11 mouse cellular contexts compared by ENCODE assay signal in the genomic region with DNA sequence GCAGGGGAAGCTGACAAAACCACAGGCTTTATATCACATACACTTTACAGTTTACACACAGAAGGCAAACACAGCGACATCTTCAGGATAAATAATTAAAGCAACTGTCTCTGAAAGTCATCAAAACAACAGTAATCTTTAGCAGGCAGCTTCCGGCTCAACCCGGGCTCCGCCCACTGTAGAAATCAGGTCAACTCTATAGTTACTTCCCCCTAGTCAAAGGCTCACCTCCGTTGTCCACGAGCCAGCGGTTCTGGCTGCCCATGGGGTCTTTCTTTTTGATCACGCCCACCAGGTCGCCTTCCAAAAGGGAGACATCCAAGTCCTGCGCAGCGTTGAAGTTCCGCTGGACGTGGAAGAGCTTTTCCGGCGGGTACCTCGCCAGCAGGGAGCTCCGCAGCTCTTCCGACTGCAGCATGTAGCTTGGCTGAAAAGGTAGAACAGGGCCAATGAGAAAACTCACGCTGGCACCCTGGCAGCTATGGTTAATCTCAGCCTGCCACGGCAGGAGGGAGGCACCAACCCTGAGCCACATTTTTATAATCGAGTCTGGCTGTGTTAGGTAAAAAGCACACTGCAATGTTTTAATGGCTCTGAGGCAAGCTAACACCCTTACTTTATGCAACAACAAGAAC.
A peak's percentile ranks its signal among the peaks of the same experiment; 100 is the strongest.
DNase-seq lines count a peak whose midpoint lies in the region; ATAC-seq lines count a peak whose summit lies in the region.
"Had no signal": no experiment of that assay in that cellular context is flagged by ENCODE, and none has a peak within 500 bp of the region (broad histone marks: within the 10 kb centered on the region; RNA-seq: fewer than 3 reads in every experiment).

No protein-coding gene starts in this region.

- WGBS in kidney, embryonic 14.5 days = 91% methylated on average over 21 of the region's 21 CpGs

- no peak for ATAC-seq in kidney, embryonic 14.5 days (ENCODE audit: low FRiP score, low TSS enrichment)

- no peaks in the 10 kb centered on the region for H3K27me3 ChIP-seq in kidney, embryonic 14.5 days (ENCODE audit: control insufficient read depth, insufficient read depth, low read length)
- H3K27me3 ChIP-seq: embryonic facial prominence, embryonic 15.5 days had no signal

- H3K9me3 ChIP-seq in kidney, embryonic 14.5 days (ENCODE audit: control insufficient read depth, low read length) = no peaks in the 10 kb centered on the region
- H3K9me3 ChIP-seq: embryonic facial prominence, embryonic 15.5 days had no signal

- H3K4me3 ChIP-seq in kidney, embryonic 14.5 days (ENCODE audit: low read length) = no peak overlapping the region
- H3K4me3 ChIP-seq: embryonic facial prominence, embryonic 15.5 days had no signal

- DNase-seq in kidney, adult 11 months = peak; percentile 21
- DNase-seq in R1 (ENCODE audit: low read depth, low spot score) = peak; percentile 79
- DNase-seq in cerebellum, postnatal 25 days = peak; percentile 58 to 64
- peak; percentile 9 to 19 for DNase-seq in thymus, adult 18-20 months
- no peak for DNase-seq in lung, postnatal 4 days
- DNase-seq in urinary bladder, adult 18-20 months (ENCODE audit: low spot score in 2 of 2) = no peak
- no peak for DNase-seq in frontal cortex, postnatal 10 days (ENCODE audit: low spot score in 2 of 2)
- DNase-seq: left cerebral cortex, postnatal 4 days had no signal

- H3K36me3 ChIP-seq in kidney, embryonic 14.5 days (ENCODE audit: control insufficient read depth, insufficient read depth, low read length) = peaks cover 91% of the 10 kb centered on the region

- H3K4me2 ChIP-seq in kidney, embryonic 14.5 days (replicated peaks; ENCODE audit: low read depth, low read length) = no peak overlapping the region
- H3K4me2 ChIP-seq: embryonic facial prominence, embryonic 15.5 days; hindbrain, embryonic 14.5 days had no signal

- H3K9ac ChIP-seq in kidney, embryonic 14.5 days (ENCODE audit: low read depth, low read length) = no peak overlapping the region
- H3K9ac ChIP-seq: embryonic facial prominence, embryonic 15.5 days; hindbrain, embryonic 14.5 days had no signal

- no peak overlapping the region for H3K27ac ChIP-seq in kidney, embryonic 14.5 days (ENCODE audit: low read depth, low read length)
- H3K27ac ChIP-seq: embryonic facial prominence, embryonic 15.5 days; hindbrain, embryonic 14.5 days had no signal

- no peaks in the 10 kb centered on the region for H3K4me1 ChIP-seq in kidney, embryonic 14.5 days (ENCODE audit: control insufficient read depth, insufficient read depth, low read length)
- H3K4me1 ChIP-seq: embryonic facial prominence, embryonic 15.5 days had no signal

Comparison
In these comparisons a context has a peak if more than half of its experiments do, and no peak if none do; other contexts are left out.
1. DNase-seq: peak in kidney, adult 11 months (single experiment), R1 (single experiment), cerebellum, postnatal 25 days (2 of 2) and thymus, adult 18-20 months (2 of 2); none in lung, postnatal 4 days (0 of 2), urinary bladder, adult 18-20 months (0 of 2) and frontal cortex, postnatal 10 days (0 of 2).